Mouse (Mus musculus) kidney, postnatal 36 days (tissue): Measurements from ENCODE around the gene Kctd11.
A peak's percentile ranks its signal among the peaks of the same experiment; 100 is the strongest.
"Not testable (repeated sequence)": the region's sequence is repeated elsewhere in the genome, so short reads cannot be mapped to it uniquely, and the experiment has no call there.

Source experiments
- DNase-seq, 2 experiments: peaks; one replicate each; pipeline ENCODE4 v3.0.0; 2021 to 2022; ENCODE audit warnings: mixed read lengths in 2 of 2

Kctd11 gene

DNA sequence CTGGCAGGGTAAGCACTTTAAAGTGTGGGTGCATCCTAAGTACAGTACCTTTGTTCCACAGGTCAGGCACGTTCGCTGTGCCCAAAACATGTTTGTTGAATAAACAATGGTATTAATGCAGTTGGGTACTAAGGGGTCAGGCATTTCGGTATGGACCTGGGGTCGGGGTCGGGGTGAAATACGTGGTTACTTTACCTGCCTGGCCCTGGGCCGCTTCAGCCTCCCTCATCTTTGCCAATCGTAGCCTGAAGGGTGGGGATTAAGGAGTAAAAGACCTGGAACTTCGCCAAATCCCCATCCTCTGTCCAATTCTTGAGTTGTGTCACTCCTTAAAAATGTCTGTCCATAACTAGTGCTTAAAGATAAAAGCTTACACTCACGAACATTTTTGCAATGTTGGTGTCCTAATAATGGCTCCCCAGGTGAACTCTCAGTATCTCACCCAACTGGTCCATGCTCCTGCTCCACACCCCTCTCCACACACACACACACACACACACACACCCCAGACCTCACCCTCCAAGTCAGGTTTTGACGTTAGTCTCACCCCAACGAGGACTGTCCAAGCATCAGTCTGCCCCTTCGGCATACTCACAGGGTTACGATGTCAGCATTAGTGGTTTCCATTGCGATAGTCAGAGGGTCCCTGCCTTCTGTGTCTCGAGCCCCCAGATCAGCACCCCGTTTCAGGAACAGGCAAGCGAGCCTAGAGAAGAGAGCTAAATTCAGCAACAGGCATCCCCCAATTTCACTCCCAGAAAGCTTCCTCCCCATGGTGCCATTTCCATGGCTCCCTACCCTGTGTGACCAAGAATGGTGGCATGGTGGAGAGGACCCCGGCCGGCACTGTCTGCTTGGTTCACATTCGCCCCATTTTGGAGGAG is 823 bp upstream of the Kctd11 start:
- DNase-seq: no peak

DNA sequence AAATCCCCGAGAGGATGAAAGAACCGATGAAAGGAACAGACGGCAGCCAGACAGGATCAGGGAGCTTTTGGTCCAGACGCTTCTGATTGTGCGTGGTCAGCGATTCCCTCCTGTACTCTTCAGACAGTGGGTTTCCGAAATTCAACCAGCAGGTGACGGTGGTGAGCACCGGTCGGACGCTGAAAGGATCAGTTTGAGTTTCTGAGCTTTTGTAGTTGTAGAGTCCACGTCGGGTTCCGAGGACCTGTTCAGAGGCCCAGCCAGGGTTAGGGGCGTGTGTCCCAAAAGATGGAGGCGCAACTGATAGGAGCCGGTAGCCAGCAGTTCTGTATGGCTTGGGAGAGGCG is 727 bp downstream of the Kctd11 start:
- DNase-seq: peak; percentile 84 to 88

DNA sequence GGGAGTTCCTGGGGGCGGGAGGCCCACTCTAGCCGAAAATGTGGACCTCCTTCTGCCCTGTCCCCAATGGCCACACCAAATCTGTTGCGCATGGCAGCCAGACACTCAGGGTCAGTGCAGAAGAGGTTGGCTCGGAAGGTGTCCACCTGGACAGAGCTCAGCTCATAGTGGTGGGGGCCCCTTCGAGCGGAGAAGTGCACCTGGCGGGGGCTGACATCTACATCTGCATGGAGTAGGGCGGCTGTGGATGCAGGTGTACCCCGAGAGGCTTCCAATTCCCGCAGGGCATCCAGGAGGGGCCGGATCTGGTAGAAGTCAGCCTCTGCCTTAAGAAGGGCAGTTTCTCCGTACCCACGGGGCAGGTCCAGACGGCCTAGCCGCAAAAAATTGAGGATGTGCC is 1.5 kb downstream of the Kctd11 start:
- DNase-seq: no peak

DNA sequence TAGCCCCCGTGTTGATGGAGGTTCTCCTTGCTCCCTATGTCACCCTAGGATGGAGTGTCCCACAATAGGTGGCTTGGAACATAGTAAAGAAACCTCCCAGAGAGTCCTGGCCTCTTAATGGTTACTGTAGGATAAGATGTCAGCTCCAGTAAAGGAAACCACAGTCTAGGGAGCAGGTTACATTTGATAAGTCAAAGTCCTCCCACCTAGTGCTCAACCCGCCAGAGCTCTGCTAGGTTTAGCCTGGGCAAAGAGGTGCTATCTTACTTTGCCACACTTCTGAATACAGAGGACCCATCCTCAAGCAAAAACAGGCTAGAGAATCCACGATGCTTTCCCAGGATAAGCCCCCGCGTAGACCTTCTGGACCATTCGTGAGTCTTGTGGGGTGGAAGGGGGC is 2.3 kb downstream of the Kctd11 start:
- no peak for DNase-seq

DNA sequence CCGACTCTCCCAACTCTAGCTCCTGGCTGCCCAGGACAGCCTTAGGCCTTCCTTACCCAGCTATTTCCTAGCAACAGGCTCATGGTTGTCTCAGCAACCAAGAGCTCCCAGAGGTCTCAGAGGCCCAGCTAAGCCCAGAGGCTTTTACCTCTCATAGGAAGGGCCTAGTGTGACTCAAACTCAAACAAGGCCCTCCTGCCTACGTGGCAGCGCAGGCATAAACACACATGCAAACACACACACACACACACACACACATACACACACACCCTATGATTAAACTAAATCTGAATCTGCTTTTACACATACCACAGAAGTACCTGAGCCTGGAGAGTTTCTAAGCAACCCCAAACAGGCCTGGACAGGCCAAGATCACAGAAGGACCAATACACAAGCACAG is 2.8 kb downstream of the Kctd11 start:
- no peak for DNase-seq

DNA sequence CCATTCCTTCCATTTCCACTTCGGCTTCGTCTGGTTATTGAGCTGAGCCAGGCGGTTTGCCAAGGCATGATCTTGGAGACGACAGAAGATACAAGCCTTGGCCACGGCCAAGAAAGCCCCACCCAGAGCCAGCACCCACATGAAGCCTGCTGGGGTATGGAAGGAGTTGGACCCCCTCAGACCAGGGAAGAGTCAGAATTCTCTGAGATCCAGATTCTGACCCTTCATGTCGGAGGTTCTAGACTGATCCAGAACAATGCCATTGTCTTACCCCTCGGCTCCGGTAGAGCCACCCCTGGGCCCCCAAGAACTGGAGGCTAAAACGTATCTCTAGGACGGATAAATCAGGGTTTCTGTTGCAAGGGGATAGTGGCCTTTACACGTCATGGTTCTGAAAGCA is 3.3 kb downstream of the Kctd11 start, which contains the start of gene Tmem95:
TSS of gene Tmem95 (minus strand) at position 141 of the 400 bp plus-strand sequence.
- DNase-seq: no peak

DNA sequence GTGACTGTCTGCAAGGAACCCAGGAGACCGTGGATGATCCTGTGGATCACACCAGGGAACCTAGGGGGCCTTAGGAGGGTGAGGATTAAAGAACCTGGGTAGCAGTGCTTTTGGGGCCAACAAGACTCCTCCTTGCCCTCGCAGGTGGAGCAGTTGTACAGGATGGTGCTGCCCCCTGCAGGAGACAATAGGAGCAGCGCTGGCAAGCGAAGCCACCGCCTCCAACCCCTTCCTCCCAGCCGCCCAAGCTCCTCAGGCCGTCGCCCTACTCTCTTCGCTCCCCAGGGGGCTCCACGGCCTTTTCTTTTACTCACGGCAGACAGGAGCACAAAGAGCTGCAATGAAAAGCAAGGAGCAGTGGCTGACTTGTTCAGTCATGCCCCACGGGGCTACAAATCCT is 4.3 kb downstream of the Kctd11 start:
- peak; percentile 82 to 94 for DNase-seq

DNA sequence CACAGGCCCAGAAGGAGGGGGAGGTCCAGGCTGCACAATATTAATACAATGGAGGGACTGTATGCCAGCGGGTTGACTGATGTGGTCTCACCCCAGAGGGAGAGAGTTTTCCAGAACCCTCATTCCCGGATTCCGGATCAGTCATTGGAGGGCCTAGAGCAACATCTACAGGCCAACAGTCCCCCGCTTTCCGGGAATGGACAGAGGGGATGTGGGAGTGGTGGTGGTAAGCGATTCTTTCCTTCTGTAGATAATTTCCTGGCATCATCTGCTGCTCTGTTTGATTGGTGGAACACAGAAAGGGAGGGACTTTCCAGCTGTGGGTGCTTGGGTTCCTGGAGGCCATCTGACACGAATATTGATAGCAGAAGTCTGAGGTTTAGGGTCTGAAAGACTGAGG is 5.0 kb downstream of the Kctd11 start:
- DNase-seq: peak; percentile 54 to 58

DNA sequence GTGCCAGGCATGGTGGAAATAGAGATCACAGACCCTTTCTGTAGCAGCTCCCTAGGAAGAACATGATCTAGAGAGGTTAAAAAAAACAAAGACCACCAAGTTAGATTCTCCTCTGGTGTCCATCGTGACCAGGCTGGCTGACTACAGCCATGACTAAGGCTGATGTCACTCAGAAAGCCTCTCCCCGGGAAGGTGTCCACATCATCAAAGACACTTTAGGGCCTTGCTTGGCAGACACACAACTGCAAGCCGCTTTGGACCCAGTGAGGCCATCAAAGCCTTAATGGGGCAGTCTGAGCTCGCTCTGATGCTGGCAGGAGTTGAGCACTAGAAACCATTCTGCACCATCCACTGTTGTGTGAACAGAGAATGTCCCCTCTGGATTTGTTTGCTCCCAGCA is 8.8 kb downstream of the Kctd11 start:
- no peak for DNase-seq

DNA sequence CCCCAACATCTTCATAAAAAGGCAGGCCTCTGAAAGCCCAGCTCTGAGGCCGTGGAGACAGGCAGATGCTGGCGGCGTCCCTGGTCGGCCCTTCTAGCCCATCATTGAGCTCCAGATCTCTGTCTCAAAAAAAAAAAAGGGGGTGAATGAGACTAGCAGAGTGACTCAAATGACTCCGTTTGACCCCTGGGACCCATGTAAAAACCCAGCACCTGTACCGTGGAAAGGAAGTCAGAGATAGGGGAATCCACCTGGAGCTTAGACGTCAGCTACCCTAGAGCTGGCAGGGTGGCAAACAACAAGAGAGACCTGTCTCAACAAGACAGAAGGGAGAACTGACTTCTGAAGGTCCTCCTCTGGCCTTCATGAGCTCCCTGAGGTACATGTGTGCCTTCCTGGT is 9.4 kb downstream of the Kctd11 start:
- no peak for DNase-seq

DNA sequence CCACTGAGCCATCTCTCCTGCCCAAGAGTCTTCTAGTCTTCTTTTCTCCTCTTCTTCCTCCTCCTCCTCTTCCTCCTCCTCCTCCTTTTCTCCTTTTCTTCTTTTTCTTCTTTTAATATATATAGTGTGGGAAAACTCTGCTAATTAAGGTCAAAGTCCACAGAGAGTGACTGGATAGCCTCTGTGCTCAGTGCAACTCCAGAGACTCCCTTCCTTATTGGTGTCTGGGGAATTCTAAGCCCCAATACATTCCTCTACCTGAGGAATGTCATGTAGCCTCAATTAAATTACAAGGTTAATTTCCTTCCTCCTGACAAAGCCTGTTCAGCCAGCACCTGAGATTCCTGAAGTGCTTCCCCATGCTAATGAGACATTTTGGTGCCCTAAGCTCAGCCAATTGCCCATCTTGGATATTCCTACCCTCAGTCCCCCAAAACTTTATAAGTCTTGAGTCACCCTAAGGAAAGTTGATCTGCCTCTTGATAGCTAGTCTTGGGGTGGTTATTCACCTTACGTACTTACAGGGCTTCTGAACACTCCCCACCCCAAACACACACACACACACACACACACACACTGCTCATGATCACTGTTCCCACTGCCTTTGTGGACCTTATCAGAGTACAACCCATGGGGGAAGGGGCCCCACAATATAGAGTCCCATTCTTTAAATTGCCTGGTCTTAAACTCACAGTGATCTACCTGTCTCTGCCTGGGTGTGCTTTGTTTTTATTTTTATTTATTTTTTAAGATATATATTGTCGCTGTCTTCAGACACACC is 10.7 kb downstream of the Kctd11 start:
- no peak for DNase-seq

DNA sequence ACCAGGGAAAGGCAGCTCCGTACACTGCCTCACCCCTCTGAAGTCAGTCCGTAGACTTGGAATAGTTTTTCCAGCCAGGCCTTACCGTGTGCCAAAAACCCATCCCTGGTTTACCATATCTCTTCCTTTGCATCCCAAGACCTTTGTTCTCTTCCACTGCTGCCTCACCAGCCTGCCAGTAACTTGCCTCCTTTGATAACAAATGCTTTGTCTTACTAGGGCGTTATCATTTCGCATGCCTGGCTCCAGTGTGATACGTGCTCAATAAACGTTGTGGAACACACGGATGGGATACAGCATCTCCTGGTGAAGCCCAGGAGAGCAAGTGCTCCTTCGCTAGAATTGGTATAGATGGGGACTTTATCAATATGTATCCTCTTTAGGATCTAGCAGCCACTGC is 13.9 kb downstream of the Kctd11 start:
- DNase-seq: no peak

DNA sequence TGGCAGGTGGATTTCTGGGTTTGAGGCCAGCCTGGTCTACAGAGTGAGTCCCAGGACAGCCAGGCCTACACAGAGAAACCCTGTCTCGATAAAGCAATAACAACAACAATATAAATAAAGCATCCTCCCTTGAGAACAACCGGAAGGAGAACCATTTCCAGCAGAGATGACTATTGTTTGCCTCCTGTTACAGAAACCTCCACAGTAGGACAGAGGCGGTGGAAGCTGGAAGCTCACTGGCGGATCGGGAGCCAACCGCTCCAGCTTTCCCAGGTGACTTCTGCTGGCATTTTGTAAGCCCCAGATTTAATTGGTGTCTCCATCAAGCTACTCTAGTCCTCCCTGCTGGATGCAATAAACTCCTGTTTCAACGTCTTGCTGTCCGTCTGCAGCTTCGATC is 15.6 kb downstream of the Kctd11 start:
- no peak for DNase-seq

DNA sequence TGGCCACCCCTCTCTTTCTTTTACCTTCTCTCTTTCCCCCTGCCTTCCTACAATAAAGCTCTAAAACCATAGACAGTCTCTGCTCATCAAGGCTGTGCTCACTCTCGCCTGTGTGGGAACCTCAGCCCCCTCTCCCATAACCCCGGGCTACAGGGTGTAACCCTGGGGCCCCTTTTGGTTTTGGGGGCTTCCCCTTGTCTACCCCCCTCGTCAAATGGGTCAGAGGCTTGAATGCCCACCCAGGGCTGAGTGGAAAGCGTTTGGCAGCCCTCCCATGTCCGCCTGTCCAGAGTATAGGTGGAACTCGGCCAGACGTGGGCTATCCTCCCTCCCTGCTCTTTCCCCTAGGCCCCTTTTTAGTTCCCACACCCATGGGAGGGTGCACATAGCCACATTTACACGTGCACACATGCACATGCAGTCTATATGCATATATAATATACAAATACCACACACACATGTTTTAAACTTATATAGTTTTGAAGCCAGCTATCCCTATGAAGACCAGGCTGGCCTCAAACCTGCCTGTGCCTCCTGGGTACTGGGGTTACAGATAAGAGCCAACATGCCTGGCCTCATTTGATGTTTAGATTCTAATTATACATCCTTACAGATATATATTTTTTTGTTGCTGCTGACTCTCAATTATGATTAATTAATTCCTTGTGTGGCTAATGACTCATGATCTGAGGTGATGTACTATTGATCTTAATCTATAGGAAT is 16.9 kb downstream of the Kctd11 start:
- no peak for DNase-seq

DNA sequence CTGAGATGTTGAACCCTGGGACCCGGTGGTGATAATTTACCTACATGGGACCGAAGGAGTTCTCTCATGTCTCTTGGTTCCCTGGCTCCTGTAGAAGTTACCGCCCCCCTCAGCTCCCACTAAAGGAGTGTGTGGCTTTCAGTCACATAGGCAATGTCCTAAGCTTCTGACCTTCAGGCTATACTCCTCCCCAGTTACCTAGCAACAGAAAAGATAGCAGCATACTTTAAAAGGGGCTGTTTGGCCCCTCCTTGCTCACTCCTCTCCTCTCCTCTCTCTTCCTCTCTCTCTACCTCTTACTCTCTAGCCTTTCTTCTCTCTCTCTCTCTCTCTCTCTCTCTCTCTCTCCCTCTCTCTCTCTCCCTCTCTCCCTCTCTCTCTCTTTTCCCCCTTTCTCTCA is 17.5 kb downstream of the Kctd11 start:
- not testable (repeated sequence) for DNase-seq

DNA sequence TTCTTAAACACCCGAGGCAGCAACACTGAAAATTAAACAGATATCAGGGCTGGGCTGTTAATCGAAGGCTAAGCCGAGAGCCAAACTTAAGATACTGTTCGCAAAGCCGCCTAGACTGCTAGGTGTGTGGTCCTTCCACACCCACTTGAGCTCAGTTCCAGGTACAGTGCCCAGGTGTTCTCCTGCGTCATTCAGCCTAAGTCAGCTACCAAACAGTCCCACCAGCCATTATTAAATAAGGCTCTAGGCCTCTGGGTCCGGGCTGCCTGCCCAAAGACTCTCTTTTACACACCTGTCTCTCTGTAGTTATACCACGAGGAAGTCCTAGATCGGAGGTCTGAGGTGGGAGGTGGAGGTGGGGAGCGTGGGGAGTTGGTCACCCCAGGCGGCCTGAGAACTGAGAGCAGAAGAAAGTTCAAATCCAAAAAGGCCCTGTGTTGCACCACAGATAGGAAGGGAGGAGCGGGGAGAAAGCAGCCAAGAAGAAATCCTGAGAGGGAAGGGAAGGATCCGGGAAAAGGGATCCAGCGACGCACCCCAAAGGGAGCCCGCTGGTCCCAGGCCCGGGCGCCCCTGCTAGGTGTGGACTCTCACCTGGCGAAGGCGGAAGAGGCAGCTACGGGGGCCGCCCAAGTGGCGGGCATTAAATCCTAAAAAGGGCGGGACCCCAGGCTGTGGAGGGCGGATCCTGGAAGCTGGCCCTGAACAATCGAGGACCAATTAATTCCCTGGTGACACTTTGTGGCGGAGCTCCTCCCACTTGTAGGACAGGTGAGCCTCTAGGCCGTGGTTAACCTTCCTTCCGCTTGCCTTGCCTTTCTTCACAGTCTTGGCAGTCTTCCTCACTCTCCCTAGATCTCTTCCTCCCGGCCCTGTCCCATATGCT is 22.9 kb downstream of the Kctd11 start, which contains the start of gene Tnk1:
TSS of gene Tnk1 (minus strand) at position 618 of the 886 bp plus-strand sequence.
- DNase-seq: peak; percentile 72 to 75

DNA sequence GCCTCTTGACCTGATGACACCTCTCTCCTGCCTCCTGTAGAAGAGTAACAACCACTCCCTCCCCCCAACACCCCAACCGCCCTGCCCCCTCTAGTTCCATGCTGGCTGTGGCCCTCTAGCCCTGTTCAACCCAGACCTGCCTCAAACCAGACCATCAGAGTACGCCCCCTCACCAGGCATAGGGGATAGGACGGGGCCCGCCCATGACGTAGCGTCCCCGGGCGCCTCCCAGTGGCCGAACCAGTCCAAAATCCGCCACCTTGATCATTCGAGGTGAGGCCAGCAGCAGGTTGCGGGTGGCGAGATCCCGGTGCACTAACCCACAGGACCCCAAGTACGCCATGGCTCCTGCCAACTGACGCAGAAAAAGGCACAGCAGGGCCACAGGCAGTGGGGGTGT is 25.9 kb downstream of the Kctd11 start:
- DNase-seq: peak; percentile 31 to 78

DNA sequence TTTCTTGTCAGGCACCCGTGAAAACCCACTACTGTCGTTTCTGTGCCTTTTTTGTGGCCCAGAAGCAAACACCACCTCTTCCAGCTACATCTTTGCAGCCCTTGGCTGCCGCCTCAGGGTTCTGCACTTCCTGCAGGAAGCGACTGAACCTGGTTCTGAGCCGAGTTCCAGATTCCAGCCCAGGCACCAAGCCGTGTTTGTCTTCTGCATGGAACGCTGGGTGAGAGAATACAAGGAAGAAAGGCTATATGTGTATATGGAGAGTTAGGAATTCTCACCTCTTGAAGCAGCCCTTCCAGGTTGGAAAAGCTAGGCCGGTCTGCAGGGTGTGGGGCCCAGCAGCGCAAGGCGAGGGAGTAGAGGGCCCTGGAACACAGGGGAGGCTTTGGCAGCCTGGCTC is 26.5 kb downstream of the Kctd11 start:
- DNase-seq: no peak

DNA sequence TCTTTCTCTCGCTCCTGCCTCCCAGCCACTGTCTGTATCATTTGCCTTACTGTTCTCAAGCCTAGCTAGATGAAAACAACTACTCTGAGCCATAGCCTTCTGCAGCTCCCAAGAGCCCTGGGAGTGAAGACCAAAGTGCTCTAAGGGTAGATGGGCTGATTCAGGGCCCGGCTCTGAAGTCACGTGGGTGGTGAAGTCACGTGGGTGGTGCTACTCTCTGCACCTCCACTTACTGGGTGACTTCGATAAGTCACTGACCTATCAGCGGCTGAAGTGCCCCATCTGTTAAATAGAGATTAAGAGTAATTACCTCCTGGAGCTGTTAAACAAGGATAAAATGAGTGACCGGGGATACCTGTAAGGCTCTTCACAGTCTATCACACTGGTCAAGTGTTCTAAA is 27.2 kb downstream of the Kctd11 start:
- peak; percentile 56 to 67 for DNase-seq

DNA sequence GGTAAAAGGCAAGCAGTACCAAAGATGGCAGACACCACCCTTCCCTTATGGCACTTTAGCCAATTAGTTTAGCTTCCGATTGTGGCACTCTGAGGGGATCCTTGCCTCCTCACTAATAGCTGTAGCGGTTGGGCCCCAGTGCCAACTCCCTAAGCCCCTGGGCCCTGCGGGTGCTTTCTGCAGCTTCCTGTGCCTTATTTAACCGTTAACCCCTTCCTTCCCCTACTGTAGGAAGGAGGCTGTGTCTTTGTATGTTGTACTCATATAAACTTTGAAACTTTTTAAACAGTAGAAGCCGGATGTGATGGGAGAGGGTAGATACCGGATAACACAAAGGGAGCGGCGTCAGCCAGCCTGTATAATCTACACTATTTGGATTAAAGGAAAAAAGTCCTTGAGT is 30.5 kb downstream of the Kctd11 start:
- no peak for DNase-seq

DNA sequence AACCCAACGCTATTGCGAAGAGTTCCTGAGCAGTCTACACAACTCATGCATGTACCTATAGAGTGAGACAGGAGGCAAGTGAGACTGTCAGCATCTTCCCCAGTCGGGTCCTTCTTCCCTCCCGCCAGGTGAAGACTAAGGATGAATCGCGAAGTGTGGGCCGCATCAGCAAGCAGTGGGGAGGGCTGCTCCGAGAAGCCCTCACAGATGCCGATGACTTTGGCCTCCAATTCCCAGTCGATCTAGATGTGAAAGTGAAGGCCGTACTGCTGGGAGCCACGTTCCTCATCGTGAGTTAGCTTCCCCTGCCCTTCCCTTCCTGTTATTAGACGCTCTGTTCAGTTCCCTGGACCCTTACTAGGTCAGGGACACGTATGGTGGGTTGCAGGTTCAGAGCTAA is 31.3 kb downstream of the Kctd11 start:
- no peak for DNase-seq

DNA sequence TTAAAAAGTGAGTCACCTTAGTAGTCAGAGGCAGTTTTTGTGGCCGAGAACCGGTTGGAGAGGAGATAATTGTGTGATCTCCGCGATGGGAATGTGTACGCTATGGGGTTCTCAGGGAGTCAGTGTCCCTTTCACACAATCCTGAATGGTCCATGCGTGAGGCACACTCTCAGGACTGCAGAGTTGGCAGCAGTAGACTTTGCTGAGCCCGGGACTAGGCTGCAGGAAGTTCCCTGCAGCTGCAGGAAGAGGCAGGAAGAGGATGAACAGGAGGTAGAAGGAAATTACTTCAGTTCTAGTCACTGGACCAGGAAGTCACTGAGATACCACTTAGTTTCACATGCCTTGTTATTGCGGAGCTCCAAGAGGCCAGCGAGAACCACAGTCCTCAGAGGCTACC is 32.1 kb downstream of the Kctd11 start:
- DNase-seq: peak in 1 of 2 experiments; percentile 13
